Mouse (Mus musculus) neural tube, embryonic 10.5 days (tissue): Measurements from ENCODE around the gene Afg3l1.
"Not testable (repeated sequence)": the region's sequence is repeated elsewhere in the genome, so short reads cannot be mapped to it uniquely, and the experiment has no call there.

ENCODE experiments used
- DNase-seq: peaks from one replicate; pipeline ENCODE4 v3.0.0-alpha.2; 2017; ENCODE audit warnings: low spot score; ENCODE audit errors: extremely low spot score

The Afg3l1 gene

DNA sequence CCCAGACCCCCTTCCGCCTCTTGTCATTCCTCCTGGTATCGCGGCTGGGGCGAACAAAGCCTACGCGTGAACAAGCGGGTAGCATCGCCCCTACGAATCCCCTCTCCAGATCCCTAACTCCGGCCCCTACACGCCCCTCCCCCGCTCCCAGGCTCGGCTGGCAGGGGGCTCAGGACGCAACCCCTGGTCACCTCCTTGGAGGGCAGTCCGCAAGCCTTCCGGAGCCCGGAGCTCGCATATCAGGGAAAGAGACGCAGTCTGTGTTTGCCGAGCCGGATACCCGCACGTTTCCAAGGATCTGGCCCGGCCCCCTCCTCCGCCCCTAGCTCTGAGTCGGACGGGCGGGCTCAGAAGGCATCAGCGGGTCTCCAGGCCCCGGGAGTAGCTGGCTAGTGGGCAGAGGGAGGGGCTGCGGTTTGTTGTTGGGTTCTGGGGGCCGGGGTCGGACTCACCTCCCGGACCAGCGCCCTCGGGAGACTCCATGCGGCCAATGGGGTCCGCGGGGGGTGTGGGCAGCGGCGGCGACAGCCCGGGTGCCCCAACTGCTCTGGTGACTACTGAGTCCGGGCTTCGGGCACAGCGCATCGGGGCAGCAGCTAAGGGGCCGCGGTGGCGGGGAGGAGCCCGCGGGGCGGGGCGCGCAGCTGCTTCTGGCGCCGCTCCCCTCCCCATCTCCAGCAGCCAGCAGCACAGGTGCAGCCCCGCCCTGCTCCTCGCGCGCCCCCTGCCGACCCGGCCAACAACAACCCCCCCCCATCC, 37.3 kb downstream of the Afg3l1 start, which contains the start of gene Dbndd1:
Dbndd1 (minus strand) TSS at position 683 of the 759 bp plus-strand sequence.
- DNase-seq: peak; percentile 85

DNA sequence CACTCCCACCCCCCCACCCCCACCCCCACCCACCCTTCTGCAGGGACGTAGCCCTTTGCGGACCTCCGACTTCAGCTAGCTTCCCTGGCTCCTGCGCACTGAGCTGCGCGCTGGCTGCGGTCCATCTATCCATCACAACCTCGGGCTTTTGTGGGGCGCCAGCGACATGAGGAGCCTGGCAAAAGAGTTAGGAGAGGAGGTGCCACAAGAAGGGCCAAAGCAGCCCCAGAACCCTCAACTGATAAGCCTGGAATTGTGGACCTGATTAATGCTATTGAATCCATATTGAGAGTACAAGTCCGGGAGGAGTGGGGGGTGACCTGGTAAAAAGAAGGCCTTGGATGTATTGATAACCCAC, 37.8 kb downstream of the Afg3l1 start:
- DNase-seq: no peak

DNA sequence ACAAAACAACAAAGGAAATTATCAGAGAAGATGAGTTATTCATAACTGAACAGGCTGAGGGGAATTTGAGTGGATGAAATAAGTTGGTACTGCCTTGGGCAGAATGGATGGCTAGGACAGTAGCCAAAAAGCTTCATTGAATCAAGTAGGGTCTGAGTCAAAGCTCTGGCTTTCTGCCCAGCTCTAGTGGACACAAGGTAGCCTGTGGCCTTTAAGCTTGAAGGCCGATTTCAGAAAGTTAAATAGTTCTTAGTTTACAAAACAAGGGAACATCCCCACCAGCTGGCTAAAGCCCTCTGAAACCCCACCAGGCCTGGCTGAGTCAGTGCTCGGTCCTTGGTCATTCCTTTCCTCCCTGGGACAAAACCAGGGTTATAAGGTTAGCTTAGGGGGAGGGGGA, 38.9 kb downstream of the Afg3l1 start:
- no peak for DNase-seq

DNA sequence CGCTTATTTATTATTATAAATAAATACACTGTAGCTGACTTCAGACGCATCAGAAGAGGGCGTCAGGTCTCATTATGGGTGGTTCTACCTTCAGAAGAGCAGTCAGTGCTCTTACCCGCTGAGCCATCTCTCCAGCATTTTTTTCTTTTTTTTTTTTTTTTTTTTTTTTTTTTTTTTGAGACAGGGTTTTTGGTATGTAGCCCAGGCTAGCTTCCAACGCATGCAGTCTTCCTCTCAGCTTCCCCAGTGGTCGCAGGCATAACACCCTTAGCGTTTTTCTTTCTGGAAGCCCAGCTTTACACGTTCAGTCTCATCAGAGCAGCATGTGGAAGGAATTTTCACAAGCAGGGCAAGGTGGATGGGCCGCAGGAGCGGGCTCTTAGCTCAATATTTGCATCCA, 40.5 kb downstream of the Afg3l1 start:
- no peak for DNase-seq

DNA sequence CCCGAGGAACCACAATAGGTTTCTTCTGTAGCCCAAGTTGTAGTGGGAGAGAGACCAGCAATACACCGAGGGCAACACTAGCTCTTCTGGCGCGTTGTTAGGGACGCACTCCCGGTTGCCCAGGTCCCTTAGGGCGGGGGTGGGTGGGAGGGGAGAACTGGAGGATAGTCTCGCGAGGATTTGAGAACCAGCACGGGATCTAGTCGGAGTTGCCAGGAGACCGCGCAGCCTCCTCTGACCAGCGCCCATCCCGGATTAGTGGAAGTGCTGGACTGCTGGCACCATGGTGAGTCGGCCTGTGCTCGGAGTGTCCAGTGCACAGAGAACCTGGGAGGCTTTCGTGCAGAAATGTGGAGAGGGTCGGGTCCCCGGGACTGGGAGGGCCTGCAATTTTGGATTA, 41.0 kb downstream of the Afg3l1 start, which contains the start of gene Gas8:
Gas8 (plus strand) TSS at position 168 of the 400 bp plus-strand sequence.
- DNase-seq: peak; percentile 92

DNA sequence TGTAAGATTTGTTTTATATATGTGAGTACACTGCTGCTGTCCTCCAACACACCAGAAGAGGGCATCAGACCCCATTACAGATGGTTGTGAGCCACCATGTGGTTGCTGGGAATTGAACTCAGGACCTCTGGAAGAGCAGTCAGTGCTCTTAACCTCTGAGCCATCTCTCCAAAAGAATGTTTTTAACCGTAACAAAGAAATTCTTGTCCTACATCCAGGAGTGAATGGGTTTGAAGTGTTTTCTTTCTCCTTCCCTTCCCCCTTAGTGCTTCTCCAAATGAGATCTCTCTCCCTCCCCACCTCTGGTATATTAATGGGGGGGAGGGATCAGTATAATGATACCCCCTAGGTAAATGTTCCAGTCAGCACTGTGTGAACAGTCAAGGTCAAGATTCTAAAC, 42.3 kb downstream of the Afg3l1 start:
- not testable (repeated sequence) for DNase-seq

DNA sequence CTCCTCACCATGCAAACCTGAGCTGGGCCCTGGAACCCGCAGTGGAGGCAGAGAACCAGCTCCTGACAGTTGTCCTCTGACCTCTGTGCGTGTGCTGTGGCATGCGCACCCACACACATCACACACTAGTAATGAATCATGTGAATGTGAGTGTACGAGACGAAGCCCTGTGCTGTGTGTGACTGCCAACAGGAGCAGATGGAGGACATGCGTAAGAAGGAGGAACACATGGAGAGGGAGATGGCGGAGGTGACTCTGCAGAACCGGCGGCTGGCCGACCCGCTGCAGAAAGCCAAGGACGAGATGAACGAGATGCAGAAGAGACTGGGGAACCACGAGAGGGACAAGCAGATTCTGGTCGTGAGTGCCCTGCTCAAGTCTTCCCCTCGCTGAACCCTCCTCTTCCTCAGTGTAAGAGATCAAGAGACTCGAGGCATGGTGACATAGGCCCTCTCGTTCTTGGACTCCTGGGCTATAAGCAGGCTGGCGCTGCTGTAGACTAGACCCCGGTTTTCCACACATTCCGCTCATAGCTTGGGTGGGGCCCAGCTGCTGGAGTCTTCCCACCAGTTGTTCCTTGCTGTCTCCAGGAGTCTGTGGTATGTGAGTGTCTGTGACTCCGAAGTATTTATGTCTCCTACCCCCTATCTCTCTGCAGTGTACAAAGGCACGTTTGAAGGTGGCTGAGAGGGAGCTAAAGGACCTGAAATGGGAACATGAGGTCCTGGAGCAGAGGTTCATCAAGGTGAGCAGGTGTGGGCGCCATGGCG, 50.2 kb downstream of the Afg3l1 start:
- DNase-seq: no peak

DNA sequence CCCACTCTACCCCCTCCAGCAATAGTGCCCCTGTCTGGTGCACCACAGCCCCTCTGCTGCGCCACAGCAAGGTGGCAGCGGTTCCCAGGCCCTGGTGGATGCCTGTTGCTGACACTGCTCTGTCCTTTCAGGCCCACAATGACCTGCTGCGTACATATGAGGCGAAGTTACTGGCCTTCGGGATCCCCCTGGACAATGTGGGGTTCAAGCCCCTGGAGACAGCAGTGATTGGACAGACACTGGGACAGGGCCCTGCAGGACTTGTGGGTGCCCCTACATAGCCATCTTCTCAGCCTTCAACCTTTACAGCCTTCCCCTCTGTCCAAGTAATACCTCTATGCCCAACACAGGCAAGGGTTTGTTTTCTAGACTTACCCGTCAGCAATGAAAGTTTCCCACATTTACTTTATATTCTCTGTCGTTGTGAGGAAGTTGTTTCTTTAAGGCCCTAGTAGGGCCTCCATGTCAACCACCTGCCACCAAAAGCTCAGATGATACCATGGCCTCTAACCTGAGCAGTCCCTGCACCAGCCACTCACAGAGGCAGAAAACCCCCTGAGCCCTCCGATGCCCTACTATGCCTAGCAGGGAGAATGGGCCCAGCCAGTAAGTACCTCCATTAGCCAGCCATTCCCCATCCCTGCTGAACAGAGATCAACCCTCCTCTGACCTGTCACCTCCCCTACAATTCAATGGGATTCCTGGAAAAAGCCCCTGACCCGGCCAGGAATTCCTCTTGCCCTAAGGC, 58.7 kb downstream of the Afg3l1 start:
- no peak for DNase-seq

DNA sequence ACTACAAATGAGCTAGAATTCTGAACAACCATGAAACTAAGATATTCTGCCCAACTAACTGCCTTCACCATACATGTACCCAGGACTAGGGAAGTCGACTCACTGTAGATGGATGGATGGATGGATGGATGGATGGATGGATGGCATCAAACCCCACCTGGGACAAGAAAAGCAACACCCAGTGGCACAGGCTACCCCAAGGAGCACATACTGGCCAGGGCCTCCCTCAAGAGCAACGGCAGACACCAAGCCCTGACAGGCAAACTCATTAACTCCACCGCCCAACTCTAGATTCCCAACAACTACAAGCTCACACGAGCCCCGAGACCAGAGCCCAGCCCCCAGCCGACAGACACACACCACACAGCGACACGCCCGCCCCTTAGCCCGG, 59.3 kb downstream of the Afg3l1 start:
- peak; percentile 17 for DNase-seq

DNA sequence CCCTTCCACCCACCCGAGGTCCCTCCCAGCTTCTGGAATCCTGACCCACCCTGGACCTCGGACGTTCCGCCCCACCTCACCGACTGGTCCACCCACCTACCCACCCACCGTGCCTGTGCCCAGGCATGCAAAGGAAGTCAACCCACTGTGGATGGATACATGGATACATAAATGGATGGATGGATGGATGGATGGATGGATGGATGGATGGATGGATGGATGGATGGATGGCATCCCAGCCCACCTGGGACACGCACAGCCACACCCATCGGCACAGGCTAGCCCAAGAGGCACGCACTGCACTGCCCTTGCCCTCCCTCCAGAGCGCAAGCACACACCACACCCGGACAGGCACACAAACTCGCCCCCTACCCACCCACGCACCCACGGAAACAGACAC, 59.9 kb downstream of the Afg3l1 start:
- DNase-seq: not testable (repeated sequence)
